Mouse (Mus musculus): ENCODE results near the gene Skint11. TPM values are rescaled to one million over a fixed set of nuclear protein-coding genes. Genes with fewer than 3 reads are reported as not detected.
"Not testable (repeated sequence)": the region's sequence is repeated elsewhere in the genome, so short reads cannot be mapped to it uniquely, and the experiment has no call there.

Skint11 gene
- not detected in 2 replicates for polyA plus RNA-seq (2014; fragmentation: Nextera tagmentation; extraction: Ambion mirVana)

DNA sequence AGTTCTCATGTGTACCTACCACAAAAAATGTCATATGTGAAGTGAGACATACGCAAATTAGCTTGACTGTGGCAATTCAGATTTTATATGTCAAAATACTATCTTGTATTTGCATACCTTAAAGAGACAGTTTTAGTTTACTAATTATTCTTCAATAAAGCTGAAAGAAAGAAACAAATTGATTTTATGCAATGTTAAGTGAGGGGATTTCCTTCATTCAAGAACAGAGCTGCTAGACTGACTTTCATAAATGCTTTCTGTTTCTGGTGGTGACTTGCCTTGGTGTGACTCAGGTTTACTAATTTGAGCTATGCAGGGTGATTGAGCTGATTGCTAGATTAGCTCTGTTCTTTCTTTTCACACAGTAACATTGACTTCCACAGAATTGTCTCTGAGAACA lies at the start of gene Skint11:
Gene Skint11, plus strand, starts transcription at position 301 of the 400 bp plus-strand sequence.
- no peak for DNase-seq (ENCODE audit: low spot score)
- no peak within 1 kb of the TSS for H3K4me2 ChIP-seq (ENCODE audit: low read length)
- H3K4me3 ChIP-seq (ENCODE audit: low read depth, low read length) = no peak within 1 kb of the TSS
- H3K9ac ChIP-seq (ENCODE audit: low read length) = no peak within 1 kb of the TSS
- no peak for ATAC-seq (replicated peaks; ENCODE audit: low FRiP score, low TSS enrichment, low read depth)
- H3K9me3 ChIP-seq (ENCODE audit: control insufficient read depth, low read length) = no peaks in the 10 kb centered on the region
- WGBS = 94% methylated on average over 1 of the region's 1 CpGs
- H3K4me1 ChIP-seq (replicated peaks; ENCODE audit: control insufficient read depth, insufficient read depth, low read length) = no peaks in the 10 kb centered on the region
- H3K36me3 ChIP-seq (ENCODE audit: control insufficient read depth, insufficient read depth, low read length) = no peaks in the 10 kb centered on the region
- no peak within 1 kb of the TSS for H3K27ac ChIP-seq (ENCODE audit: low read depth)
- H3K27me3 ChIP-seq (replicated peaks; ENCODE audit: control insufficient read depth, insufficient read depth, low read length) = no peaks in the 10 kb centered on the region

DNA sequence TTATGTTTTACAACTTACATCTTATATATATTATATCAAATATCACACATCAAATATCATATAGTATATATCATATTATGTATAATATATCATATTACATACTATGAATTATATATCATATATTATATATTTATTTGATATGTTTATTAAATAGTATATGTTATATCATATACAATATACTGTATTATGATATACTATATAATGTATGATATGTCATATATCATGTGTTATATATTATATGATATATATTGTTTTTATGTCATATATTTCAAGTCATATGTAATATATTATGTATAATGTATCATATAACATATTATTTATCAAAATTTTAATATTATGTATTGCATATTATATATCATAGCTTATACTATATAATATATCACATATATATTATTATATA lies 2.0 kb upstream of the Skint11 start:
- DNase-seq (ENCODE audit: low spot score) (no peak), ATAC-seq (replicated peaks; ENCODE audit: low FRiP score, low TSS enrichment, low read depth) (peak; percentile 58)
- Histone ChIP-seq H3K4me2 (ENCODE audit: low read length) (no peak overlapping the region), H3K4me1 (replicated peaks; ENCODE audit: control insufficient read depth, insufficient read depth, low read length) (no peaks in the 10 kb centered on the region), H3K4me3 (ENCODE audit: low read depth, low read length) (no peak overlapping the region), H3K36me3 (ENCODE audit: control insufficient read depth, insufficient read depth, low read length) (no peaks in the 10 kb centered on the region), H3K9ac (ENCODE audit: low read length) (no peak overlapping the region), H3K9me3 (ENCODE audit: control insufficient read depth, low read length) (no peaks in the 10 kb centered on the region), H3K27me3 (replicated peaks; ENCODE audit: control insufficient read depth, insufficient read depth, low read length) (no peaks in the 10 kb centered on the region), H3K27ac (ENCODE audit: low read depth) (no peak overlapping the region)

DNA sequence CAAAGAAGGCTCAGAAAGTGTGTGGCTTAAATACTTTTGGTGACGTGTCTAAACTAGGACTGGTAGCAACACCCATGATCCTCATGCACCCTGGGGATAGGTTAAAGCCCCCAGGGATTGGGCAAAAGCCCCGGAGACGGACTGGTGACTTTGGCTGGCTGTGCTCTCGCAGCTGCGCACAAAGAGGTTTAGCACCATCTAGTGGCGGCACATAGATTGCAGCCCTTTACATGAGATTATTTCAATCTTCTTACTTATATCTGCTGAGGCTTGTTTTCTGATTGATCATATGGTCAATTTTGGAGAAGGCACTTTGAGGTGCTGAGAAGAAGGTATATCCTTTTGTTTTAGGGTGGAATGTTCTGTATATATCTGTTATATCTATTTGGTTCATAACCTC lies 9.7 kb downstream of the Skint11 start:
- H3K27me3 ChIP-seq (replicated peaks; ENCODE audit: control insufficient read depth, insufficient read depth, low read length); H3K9ac ChIP-seq (ENCODE audit: low read length); ATAC-seq (replicated peaks; ENCODE audit: low FRiP score, low TSS enrichment, low read depth); H3K4me2 ChIP-seq (ENCODE audit: low read length); H3K9me3 ChIP-seq (ENCODE audit: control insufficient read depth, low read length); DNase-seq (ENCODE audit: low spot score); H3K4me1 ChIP-seq (replicated peaks; ENCODE audit: control insufficient read depth, insufficient read depth, low read length); H3K4me3 ChIP-seq (ENCODE audit: low read depth, low read length); H3K27ac ChIP-seq (ENCODE audit: low read depth); H3K36me3 ChIP-seq (ENCODE audit: control insufficient read depth, insufficient read depth, low read length): not testable (repeated sequence)
- WGBS = 9% methylated on average over 5 of the region's 6 CpGs

DNA sequence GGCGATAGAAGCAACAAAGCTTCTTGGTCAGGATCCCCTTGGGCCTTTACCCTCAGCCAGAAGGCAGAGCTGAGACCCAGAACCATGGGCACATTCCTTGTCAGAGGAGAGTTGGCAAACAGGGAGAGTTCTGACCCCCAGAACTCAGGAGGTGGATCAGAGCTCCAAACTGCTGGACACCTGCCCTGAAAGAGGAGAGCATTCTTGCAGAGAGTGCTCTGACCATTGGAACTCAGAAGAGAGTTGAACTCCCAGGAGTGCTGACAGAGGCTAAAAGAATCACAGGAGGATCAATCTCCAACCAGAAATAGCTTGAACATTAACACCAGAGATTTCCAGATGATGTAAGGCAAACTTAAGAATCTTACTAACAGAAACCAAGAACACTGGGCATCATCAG lies 93.7 kb downstream of the Skint11 start:
- H3K36me3 ChIP-seq (ENCODE audit: control insufficient read depth, insufficient read depth, low read length); H3K9ac ChIP-seq (ENCODE audit: low read length); H3K4me2 ChIP-seq (ENCODE audit: low read length); H3K27me3 ChIP-seq (replicated peaks; ENCODE audit: control insufficient read depth, insufficient read depth, low read length); H3K27ac ChIP-seq (ENCODE audit: low read depth); DNase-seq (ENCODE audit: low spot score); H3K4me3 ChIP-seq (ENCODE audit: low read depth, low read length); ATAC-seq (replicated peaks; ENCODE audit: low FRiP score, low TSS enrichment, low read depth); H3K9me3 ChIP-seq (ENCODE audit: control insufficient read depth, low read length); H3K4me1 ChIP-seq (replicated peaks; ENCODE audit: control insufficient read depth, insufficient read depth, low read length): not testable (repeated sequence)
- WGBS = 50% methylated on average over 1 of the region's 1 CpGs

Other genes starting within 250 kb of the Skint11 start
- not detected in 2 replicates for gene Skint5, start 163.9 kb upstream of the Skint11 start, polyA plus RNA-seq (2014; fragmentation: Nextera tagmentation; extraction: Ambion mirVana)
- gene Trabd2b, start 243.3 kb downstream of the Skint11 start, polyA plus RNA-seq (2014; fragmentation: Nextera tagmentation; extraction: Ambion mirVana) = 0.52 and 0.72 TPM in 2 replicates

Measured in intestine, embryonic 14.5 days (tissue).